Comparison of ENCODE assay signal across 22 mouse cellular contexts in genomic region chr3:103526201-103526704, GRCm38 (mm10). TPM values are rescaled to one million over a fixed set of nuclear protein-coding genes. Genes with fewer than 3 reads are reported as not detected.
DNase-seq lines count a peak whose midpoint lies in the region; ATAC-seq and TF ChIP-seq lines count a peak whose summit lies in the region.
"Had no signal": no experiment of that assay in that cellular context is flagged by ENCODE, and none has a peak within 500 bp of the region (broad histone marks: within the 10 kb centered on the region; RNA-seq: fewer than 3 reads in every experiment).

No protein-coding gene starts in this region.

- peak; percentile 39; the same call in 1 of the 2 replicates for ATAC-seq in lung, embryonic 15.5 days (ENCODE audit: borderline replicate concordance, extremely low read depth, low FRiP score, low TSS enrichment)
- ATAC-seq in lung, postnatal 0 days, result 0 out of 2 replicates have a peak, but pooled peaks have one; percentile 25
- ATAC-seq: forebrain, embryonic 14.5 days; forebrain, embryonic 16.5 days had no signal

- H3K27ac ChIP-seq in lung, embryonic 15.5 days, result peak overlapping the region; percentile 42
- no peak overlapping the region for H3K27ac ChIP-seq in lung, postnatal 0 days (ENCODE audit: low read length)
- H3K27ac ChIP-seq: embryonic facial prominence, embryonic 10.5 days; embryonic facial prominence, embryonic 12.5 days had no signal

- no peaks in the 10 kb centered on the region for H3K4me1 ChIP-seq in lung, embryonic 15.5 days
- no peaks in the 10 kb centered on the region for H3K4me1 ChIP-seq in lung, postnatal 0 days (ENCODE audit: insufficient read depth, low read depth, low read length)
- H3K4me1 ChIP-seq: embryonic facial prominence, embryonic 12.5 days had no signal

- no peaks in the 10 kb centered on the region for H3K27me3 ChIP-seq in lung, embryonic 15.5 days
- H3K27me3 ChIP-seq in lung, postnatal 0 days (replicated peaks; ENCODE audit: insufficient read depth, low read length), result no peaks in the 10 kb centered on the region
- H3K27me3 ChIP-seq: embryonic facial prominence, embryonic 12.5 days had no signal

- no peak overlapping the region for H3K9ac ChIP-seq in lung, embryonic 15.5 days
- no peak overlapping the region for H3K9ac ChIP-seq in lung, postnatal 0 days (replicated peaks; ENCODE audit: low read depth)
- H3K9ac ChIP-seq: embryonic facial prominence, embryonic 12.5 days had no signal

- no peak for TF ChIP-seq EP300 in lung, postnatal 0 days (IDR thresholded peaks at IDR 0.05)

- H3K9me3 ChIP-seq in lung, embryonic 15.5 days, result no peaks in the 10 kb centered on the region
- H3K9me3 ChIP-seq in lung, postnatal 0 days (ENCODE audit: low read length), result no peaks in the 10 kb centered on the region
- H3K9me3 ChIP-seq: embryonic facial prominence, embryonic 10.5 days; embryonic facial prominence, embryonic 12.5 days; G1E had no signal

- WGBS in lung, embryonic 15.5 days, result 43% methylated on average over 4 of the region's 4 CpGs
- 60% methylated on average over 4 of the region's 4 CpGs for WGBS in lung, postnatal 0 days

- no peak for TF ChIP-seq CTCF in lung, postnatal 0 days (IDR thresholded peaks at IDR 0.05)

- H3K36me3 ChIP-seq in lung, embryonic 15.5 days, result no peaks in the 10 kb centered on the region
- no peaks in the 10 kb centered on the region for H3K36me3 ChIP-seq in lung, postnatal 0 days (ENCODE audit: insufficient read depth, low read length)
- H3K36me3 ChIP-seq: embryonic facial prominence, embryonic 10.5 days; embryonic facial prominence, embryonic 12.5 days; G1E had no signal

- H3K4me3 ChIP-seq in lung, embryonic 15.5 days, result no peak overlapping the region
- no peak overlapping the region for H3K4me3 ChIP-seq in lung, postnatal 0 days (ENCODE audit: low read depth, low read length)
- H3K4me3 ChIP-seq: embryonic facial prominence, embryonic 10.5 days; embryonic facial prominence, embryonic 12.5 days had no signal

- DNase-seq in lung, postnatal 14 days, result no peak
- no peak for DNase-seq in lung, postnatal 0 days (ENCODE audit: low spot score)
- DNase-seq in lung, adult 18-20 months, result no peak
- DNase-seq in MEL-GATA-1-ER (ENCODE audit: extremely low read depth, low read depth) (peak; percentile 26), ZHBTc4 (ENCODE audit: low read depth, low spot score) (peak; percentile 56)
- no peak for DNase-seq in right cerebral cortex, postnatal 10 days (ENCODE audit: low spot score in 2 of 2)
- no peak for DNase-seq in embryo, embryonic 11 days
- DNase-seq: adrenal gland, adult 2 months; adrenal gland, postnatal 10 days; adrenal gland, postnatal 25 days; cerebellum, adult 11 months; cerebellum, adult 18-20 months; cerebellum, adult 8-10 months; cerebellum, adult 9-11 months; cerebellum, postnatal 36 days had no signal

- peak overlapping the region; percentile 5; the same call in 1 of the 2 replicates for H3K4me2 ChIP-seq in lung, embryonic 15.5 days
- H3K4me2 ChIP-seq in lung, postnatal 0 days (replicated peaks; ENCODE audit: low read depth, low read length), result no peak overlapping the region
- H3K4me2 ChIP-seq: embryonic facial prominence, embryonic 12.5 days had no signal

RNA-seq across cellular contexts. Expression of gene Syt6, which starts 48.8 kb away (rescaled TPM):
- polyA plus RNA-seq in lung, embryonic 15.5 days (2015; fragmentation: Nextera tagmentation; extraction: Ambion mirVana), result 0.51 and 0.59 TPM in 2 replicates
- polyA plus RNA-seq in lung, postnatal 0 days (2015; fragmentation: Nextera tagmentation; extraction: Ambion mirVana), result 2.3 and 2.9 TPM in 2 replicates
- polyA plus RNA-seq: adrenal gland, adult 2 months; C2C12; G1E had no signal

Comparison
In these comparisons a context has a peak if more than half of its experiments do, and no peak if none do; other contexts are left out.
1. DNase-seq: peak in MEL-GATA-1-ER (single experiment) and ZHBTc4 (single experiment); none in lung, postnatal 14 days (single experiment), lung, postnatal 0 days (single experiment), lung, adult 18-20 months (0 of 2), right cerebral cortex, postnatal 10 days (0 of 2) and embryo, embryonic 11 days (single experiment).